Mouse (Mus musculus) heart, embryonic 11.5 days (tissue): ENCODE results near the gene Pgghg. TPM values are rescaled to one million over a fixed set of nuclear protein-coding genes. Genes with fewer than 3 reads are reported as not detected.

Experiments
- ATAC-seq: fragments of 200-750 bp; cut with Nextera tagmentation; replicated peaks from 2 replicates; pipeline ENCODE4 v1.8.0; 2017; ENCODE audit warnings: moderate library complexity; ENCODE audit not compliant: insufficient number of reproducible peaks, low FRiP score, low TSS enrichment
- H3K27ac ChIP-seq: fragments of 300-500 bp; sonication (generic); 2 replicates; pipeline ENCODE4 v1.5.1; 2014; ENCODE audit warnings: mild to moderate bottlenecking, low read depth, low read length
- H3K27me3 ChIP-seq: fragments of 300-500 bp; sonication (generic); 2 replicates; pipeline ENCODE4 v1.6.1; 2014; ENCODE audit warnings: mild to moderate bottlenecking, low read length, mixed read lengths; ENCODE audit not compliant: control insufficient read depth, insufficient read depth
- H3K36me3 ChIP-seq: fragments of 300-500 bp; sonication (generic); 2 replicates; pipeline ENCODE4 v1.6.1; 2014; ENCODE audit warnings: mild to moderate bottlenecking, low read length, moderate library complexity, mixed read lengths; ENCODE audit not compliant: control insufficient read depth, insufficient read depth
- H3K4me1 ChIP-seq: fragments of 300-500 bp; sonication (generic); 2 replicates; pipeline ENCODE4 v1.6.1; 2014; ENCODE audit warnings: low read length; ENCODE audit not compliant: control insufficient read depth, insufficient read depth
- H3K4me2 ChIP-seq: fragments of 300-500 bp; sonication (generic); 2 replicates; pipeline ENCODE4 v1.6.1; 2014; ENCODE audit warnings: mild to moderate bottlenecking, moderate library complexity
- H3K4me3 ChIP-seq: fragments of 300-500 bp; sonication (generic); 2 replicates; pipeline ENCODE4 v1.5.1; 2014; ENCODE audit warnings: low read depth, low read length
- H3K9ac ChIP-seq: fragments of 300-500 bp; sonication (generic); 2 replicates; pipeline ENCODE4 v1.6.1; 2014; ENCODE audit warnings: mild to moderate bottlenecking, low read depth, low read length, moderate library complexity
- H3K9me3 ChIP-seq: fragments of 300-500 bp; sonication (generic); replicated peaks from 2 replicates; pipeline ENCODE4 v1.6.1; 2016; ENCODE audit warnings: low read length; ENCODE audit not compliant: control insufficient read depth
- WGBS: fragments of 180-500 bp; shearing (Covaris S2); extraction: QIAGEN DNeasy Blood & Tissue Kit; methylation state at CpG from one replicate; pipeline ENCODE4 v1.1.7; 2014; ENCODE audit not compliant: insufficient replicate concordance; 5-methylcytosine and 5-hydroxymethylcytosine counted together
- polyA plus RNA-seq: library from polyadenylated mRNA; unstranded; fragments of >200 nt; fragmentation: Nextera tagmentation; extraction: Ambion mirVana; gene quantifications from 2 replicates; pipeline ENCODE4 v1.2.1, GENCODE M21; 2014

Pgghg gene
- polyA plus RNA-seq, 1 experiment from 2014 or later: 11.1 TPM

DNA sequence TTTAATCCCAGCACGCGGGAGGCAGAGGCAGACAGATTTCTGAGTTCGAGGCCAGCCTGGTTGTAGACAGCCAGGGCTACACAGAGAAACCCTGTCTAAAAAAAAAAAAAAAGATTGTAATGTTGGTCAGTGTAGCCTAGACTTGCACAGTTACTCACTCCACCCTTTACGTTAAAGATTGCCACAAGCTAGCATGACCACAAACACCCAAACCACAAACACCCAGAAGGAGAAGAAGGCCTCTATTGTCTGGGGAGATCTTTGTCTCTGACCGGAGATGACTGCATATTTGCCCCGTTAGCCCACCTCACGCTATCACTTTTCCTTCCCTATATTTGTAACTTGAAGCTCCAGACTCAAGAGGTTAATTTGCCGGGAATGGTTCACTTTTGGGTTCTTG is 40.5 kb downstream of the Pgghg start:
- ATAC-seq: no peak
- H3K4me2 ChIP-seq: no peak overlapping the region
- H3K4me3 ChIP-seq: no peak overlapping the region
- peaks cover 5% of the 10 kb centered on the region; the same call in 1 of the 2 replicates for H3K27me3 ChIP-seq
- 82% methylated on average over 8 of the region's 8 CpGs for WGBS
- H3K27ac ChIP-seq: no peak overlapping the region
- no peaks in the 10 kb centered on the region for H3K36me3 ChIP-seq
- H3K9me3 ChIP-seq: no peaks in the 10 kb centered on the region
- H3K9ac ChIP-seq: no peak overlapping the region
- H3K4me1 ChIP-seq: no peaks in the 10 kb centered on the region

DNA sequence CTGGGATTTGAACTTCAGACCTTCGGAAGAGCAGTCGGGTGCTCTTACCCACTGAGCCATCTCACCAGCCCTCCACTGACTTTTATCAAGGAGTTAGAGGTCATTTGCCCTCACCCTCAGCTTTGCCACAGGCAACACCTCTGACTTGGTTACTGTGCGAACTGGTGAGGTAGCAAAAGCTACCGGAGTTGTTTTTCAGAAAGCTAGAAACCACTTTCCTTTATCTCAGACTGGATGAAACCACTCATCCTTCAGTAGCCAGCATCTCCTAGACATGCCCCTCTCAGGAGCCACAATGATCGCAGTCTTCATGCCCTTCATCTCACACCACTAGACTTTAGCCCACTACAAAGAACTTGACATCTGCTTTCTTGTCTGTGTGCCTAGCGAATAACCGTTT is 41.8 kb downstream of the Pgghg start:
- WGBS: 64% methylated on average over 7 of the region's 7 CpGs
- no peak overlapping the region for H3K9ac ChIP-seq
- no peak overlapping the region for H3K4me2 ChIP-seq
- no peaks in the 10 kb centered on the region for H3K4me1 ChIP-seq
- no peaks in the 10 kb centered on the region for H3K36me3 ChIP-seq
- H3K4me3 ChIP-seq: no peak overlapping the region
- H3K27ac ChIP-seq: no peak overlapping the region
- H3K9me3 ChIP-seq: no peaks in the 10 kb centered on the region
- peaks cover 5% of the 10 kb centered on the region; the same call in 1 of the 2 replicates for H3K27me3 ChIP-seq
- no peak for ATAC-seq

DNA sequence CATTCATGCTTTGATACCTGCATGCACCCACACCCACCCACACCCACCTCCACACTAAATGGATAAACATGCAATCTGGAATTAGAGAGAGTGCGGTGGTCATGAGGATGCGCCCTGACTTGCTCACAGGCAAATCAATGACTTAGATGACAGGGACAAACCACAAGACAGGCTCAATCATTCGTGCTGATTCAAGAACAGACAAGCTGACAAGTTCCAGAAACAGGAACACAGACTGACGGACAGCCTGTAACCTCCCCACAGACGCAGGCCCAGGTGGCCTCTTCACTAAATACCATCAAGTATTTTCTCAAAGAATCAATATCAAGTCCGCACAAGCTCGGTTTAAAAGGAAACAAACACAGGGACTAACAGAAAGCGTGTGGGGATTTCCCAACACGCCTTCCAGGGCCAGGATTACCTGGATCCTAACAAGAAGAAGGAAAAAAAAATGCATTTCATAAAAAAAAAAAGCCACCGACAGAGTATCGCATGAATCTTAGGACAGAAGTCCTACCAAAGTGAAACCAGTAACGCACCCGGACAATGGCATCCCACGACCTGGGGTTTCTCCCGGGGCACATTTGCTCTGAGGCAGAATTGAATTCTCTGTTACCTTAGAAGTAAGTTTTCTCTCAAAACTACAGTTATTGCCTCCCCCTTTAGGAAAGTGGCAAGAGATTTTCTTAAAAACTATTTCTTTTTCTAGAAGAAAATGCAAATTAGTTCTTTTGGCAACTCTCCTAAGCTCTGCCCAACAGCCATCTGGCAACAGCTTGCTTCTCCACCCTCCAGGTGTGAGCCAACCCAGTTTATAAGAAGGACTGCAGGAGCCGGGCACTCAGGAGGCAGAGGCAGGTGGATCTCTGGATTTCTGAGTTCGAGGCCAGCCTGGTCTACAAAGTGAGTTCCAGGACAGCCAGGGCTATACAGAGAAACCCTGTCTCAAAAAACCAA is 46.3 kb downstream of the Pgghg start:
- Histone ChIP-seq H3K27me3 (peaks cover 9% of the 10 kb centered on the region; the same call in 1 of the 2 replicates), H3K36me3 (no peaks in the 10 kb centered on the region), H3K27ac (no peak overlapping the region), H3K4me3 (no peak overlapping the region), H3K4me2 (no peak overlapping the region), H3K9ac (no peak overlapping the region), H3K4me1 (no peaks in the 10 kb centered on the region), H3K9me3 (no peaks in the 10 kb centered on the region)
- no peak for ATAC-seq
- 75% methylated on average over 17 of the region's 17 CpGs for WGBS

DNA sequence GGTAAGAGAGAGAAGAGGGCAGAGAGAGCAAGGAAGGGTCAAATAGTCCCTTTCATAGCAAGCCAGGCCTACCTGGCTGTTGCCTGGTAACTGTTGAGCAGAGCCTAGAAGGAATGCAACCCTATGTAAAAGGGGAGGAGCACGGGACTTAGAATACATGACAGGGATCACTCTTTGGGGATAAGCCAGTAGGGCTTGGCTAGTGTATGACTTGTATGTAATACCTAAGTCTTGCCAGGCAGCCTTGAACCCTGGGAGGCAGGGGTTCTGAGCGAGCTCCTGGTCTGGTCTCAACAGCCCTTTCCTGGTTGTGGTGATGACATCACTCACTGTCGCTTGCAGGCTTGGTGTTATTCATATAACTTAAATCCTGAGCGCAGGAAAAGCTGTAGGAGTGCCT is 47.8 kb downstream of the Pgghg start:
- no peak overlapping the region for H3K4me3 ChIP-seq
- H3K9ac ChIP-seq: no peak overlapping the region
- H3K27me3 ChIP-seq: peaks cover 6% of the 10 kb centered on the region; the same call in 1 of the 2 replicates
- H3K9me3 ChIP-seq: no peaks in the 10 kb centered on the region
- H3K4me2 ChIP-seq: no peak overlapping the region
- ATAC-seq: no peak
- H3K27ac ChIP-seq: no peak overlapping the region
- H3K36me3 ChIP-seq: no peaks in the 10 kb centered on the region
- no peaks in the 10 kb centered on the region for H3K4me1 ChIP-seq
- 74% methylated on average over 4 of the region's 4 CpGs for WGBS

DNA sequence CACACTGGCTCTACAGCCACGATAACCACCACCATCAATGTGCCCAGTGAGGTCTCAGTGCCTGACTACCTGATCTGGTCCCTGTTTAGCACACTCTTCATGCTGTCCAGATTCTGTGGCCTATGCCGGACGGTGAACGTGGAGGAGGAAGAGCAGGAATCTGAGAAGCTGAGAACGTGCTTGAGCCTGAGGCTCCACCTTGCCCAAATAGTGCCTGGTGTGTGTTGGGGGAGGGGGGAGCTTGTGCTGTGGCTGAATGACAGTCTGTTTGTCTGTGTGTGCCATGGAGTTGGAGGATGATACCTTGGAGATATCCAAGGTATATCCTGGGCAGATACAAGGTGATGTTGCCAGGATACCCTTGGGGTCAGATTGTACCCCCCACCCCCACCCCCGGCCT is 49.0 kb downstream of the Pgghg start:
- Histone ChIP-seq H3K4me2 (no peak overlapping the region), H3K9me3 (no peaks in the 10 kb centered on the region), H3K27ac (no peak overlapping the region), H3K36me3 (no peaks in the 10 kb centered on the region), H3K4me1 (no peaks in the 10 kb centered on the region), H3K9ac (no peak overlapping the region), H3K27me3 (0 out of 2 replicates have a peak, but pooled peaks cover 6% of the 10 kb centered on the region), H3K4me3 (no peak overlapping the region)
- no peak for ATAC-seq
- WGBS: 63% methylated on average over 6 of the region's 6 CpGs

DNA sequence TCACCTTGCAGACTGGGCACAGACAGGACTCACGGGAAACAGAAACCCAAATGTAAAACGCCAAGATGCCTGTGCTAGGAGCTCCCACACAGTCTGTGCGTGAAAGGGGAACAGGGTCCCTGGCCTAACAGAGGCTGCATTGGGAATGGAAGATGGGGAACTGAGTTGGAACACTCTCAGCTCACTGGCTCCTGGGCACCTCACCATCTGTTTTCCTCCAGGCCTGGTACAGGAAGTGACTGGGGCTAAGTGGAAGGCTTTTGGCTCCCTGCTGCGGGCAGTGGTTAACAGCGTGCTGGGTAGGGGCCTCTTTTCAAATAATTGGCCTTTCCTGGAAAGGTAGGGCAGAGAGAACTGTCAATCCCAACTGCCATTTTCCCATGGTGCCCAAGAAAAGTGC is 49.4 kb downstream of the Pgghg start:
- Histone ChIP-seq H3K27ac (no peak overlapping the region), H3K27me3 (0 out of 2 replicates have a peak, but pooled peaks cover 6% of the 10 kb centered on the region), H3K9me3 (no peaks in the 10 kb centered on the region), H3K36me3 (no peaks in the 10 kb centered on the region), H3K4me1 (no peaks in the 10 kb centered on the region), H3K4me2 (no peak overlapping the region), H3K9ac (no peak overlapping the region), H3K4me3 (no peak overlapping the region)
- WGBS: 49% methylated on average over 5 of the region's 5 CpGs
- no peak for ATAC-seq

DNA sequence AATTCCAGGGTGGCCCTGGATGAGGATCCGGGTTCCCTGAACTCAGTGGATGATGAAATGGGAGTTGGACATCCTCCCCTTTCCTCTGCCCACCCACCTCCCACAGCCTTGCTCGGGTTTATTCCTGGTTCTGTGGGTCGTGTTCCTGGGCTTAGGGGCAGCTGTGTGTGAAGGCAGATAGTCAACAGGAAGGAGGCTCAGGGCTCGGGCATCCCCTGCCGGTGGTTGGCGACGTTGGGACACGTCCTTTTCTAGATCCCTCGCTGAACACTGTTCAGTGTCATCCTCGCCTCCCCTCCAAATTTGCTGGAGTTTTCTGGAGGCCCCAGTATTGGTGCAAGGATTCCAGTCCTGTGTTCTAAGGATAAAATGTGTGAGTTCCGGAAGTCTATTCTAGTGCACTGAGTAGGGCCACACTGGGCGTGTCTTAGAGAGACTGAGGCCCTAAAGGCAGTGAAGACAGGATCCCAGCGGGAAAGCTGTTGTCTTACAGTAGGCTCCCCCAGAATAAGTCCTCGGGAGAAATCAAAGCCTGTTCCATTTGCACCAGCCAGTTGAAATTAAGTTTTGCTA is 50.0 kb downstream of the Pgghg start:
- Histone ChIP-seq H3K4me1 (no peaks in the 10 kb centered on the region), H3K9me3 (no peaks in the 10 kb centered on the region), H3K4me3 (no peak overlapping the region), H3K27ac (no peak overlapping the region), H3K36me3 (no peaks in the 10 kb centered on the region), H3K27me3 (0 out of 2 replicates have a peak, but pooled peaks cover 6% of the 10 kb centered on the region), H3K4me2 (no peak overlapping the region), H3K9ac (no peak overlapping the region)
- ATAC-seq: no peak
- WGBS: 72% methylated on average over 14 of the region's 14 CpGs
